Mouse (Mus musculus) bone marrow macrophage, adult 2 months (primary cell): ENCODE measurements around the gene Kcnk7.
A peak's percentile ranks its signal among the peaks of the same experiment; 100 is the strongest.

Experiments
- CTCF ChIP-seq: IDR thresholded peaks from 2 replicates; pipeline ENCODE4 v1.5.1; 2012; ENCODE audit warnings: low read depth, mild to moderate bottlenecking, low read length, moderate library complexity
- POLR2A ChIP-seq: IDR thresholded peaks from 2 replicates; pipeline ENCODE4 v1.6.1; 2012; ENCODE audit warnings: mild to moderate bottlenecking, low read depth, low read length, borderline replicate concordance

- TF ChIP-seq POLR2A: peak; percentile 93
- no peak for TF ChIP-seq CTCF
These were observed 25.3 kb downstream of the Kcnk7 start, which contains the start of gene Fam89b for GRCm38 (mm10) chr19:5729444-5729815.
